Mouse (Mus musculus): ENCODE data around the gene Kyat1. TPM values are rescaled to one million over a fixed set of nuclear protein-coding genes. Genes with fewer than 3 reads are reported as not detected.

The Kyat1 gene
- polyA plus RNA-seq (2016; fragmentation: Nextera tagmentation; extraction: Ambion mirVana) = 12.6 and 12.8 TPM in 2 replicates

GRCm38 (mm10) chr2:30205629-30206357 lies at the start of gene Kyat1:
Gene Kyat1 (minus strand): TSS chr2:30205847.
- no peaks in the 10 kb centered on the region for H3K27me3 ChIP-seq
- H3K36me3 ChIP-seq = no peaks in the 10 kb centered on the region
- H3K9ac ChIP-seq (replicated peaks) = peak within 1 kb of the TSS; percentile 69
- peak; percentile 96 for ATAC-seq (ENCODE audit: low FRiP score, low read depth)
- peak within 1 kb of the TSS; percentile 76 for H3K27ac ChIP-seq (replicated peaks)
- no peaks in the 10 kb centered on the region for H3K9me3 ChIP-seq
- under 1% methylated on average over 44 of the region's 44 CpGs for WGBS
- peaks cover 15% of the 10 kb centered on the region for H3K4me1 ChIP-seq
- H3K4me3 ChIP-seq = peak within 1 kb of the TSS; percentile 70
- peak within 1 kb of the TSS; percentile 88 for H3K4me2 ChIP-seq (replicated peaks)

DNA sequence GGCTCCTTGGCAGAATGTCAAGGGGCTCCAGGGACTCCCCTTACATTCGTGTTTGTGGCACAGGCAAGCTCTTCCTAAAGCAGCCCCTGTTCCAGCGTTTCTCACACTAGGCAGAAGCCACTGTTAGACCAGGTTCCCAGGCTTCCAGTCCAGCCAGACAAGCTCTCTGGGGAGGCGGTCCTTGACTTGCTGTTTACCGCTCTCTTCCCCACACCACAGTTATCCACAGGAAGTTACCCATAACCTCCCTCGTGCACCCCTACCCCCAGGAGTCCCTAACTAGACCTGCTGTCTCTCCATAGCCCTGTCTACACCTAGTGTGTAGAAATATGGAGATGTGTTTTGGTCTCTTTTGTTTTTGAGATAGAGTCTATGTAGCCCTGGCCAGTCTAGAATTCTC lies 48.2 kb upstream of the Kyat1 start:
- peaks cover 84% of the 10 kb centered on the region for H3K36me3 ChIP-seq
- H3K27ac ChIP-seq (replicated peaks) = no peak overlapping the region
- H3K4me2 ChIP-seq (replicated peaks) = no peak overlapping the region
- no peaks in the 10 kb centered on the region for H3K4me1 ChIP-seq
- no peaks in the 10 kb centered on the region for H3K27me3 ChIP-seq
- WGBS = 87% methylated on average over 5 of the region's 5 CpGs
- no peaks in the 10 kb centered on the region for H3K9me3 ChIP-seq
- ATAC-seq (ENCODE audit: low FRiP score, low read depth) = no peak
- H3K4me3 ChIP-seq = no peak overlapping the region
- H3K9ac ChIP-seq (replicated peaks) = no peak overlapping the region

- H3K9ac ChIP-seq (replicated peaks) = no peak overlapping the region
- no peaks in the 10 kb centered on the region for H3K4me1 ChIP-seq
- H3K9me3 ChIP-seq = no peaks in the 10 kb centered on the region
- no peak for ATAC-seq (ENCODE audit: low FRiP score, low read depth)
- no peak overlapping the region for H3K4me3 ChIP-seq
- H3K4me2 ChIP-seq (replicated peaks) = no peak overlapping the region
- no peaks in the 10 kb centered on the region for H3K27me3 ChIP-seq
- peaks cover 84% of the 10 kb centered on the region for H3K36me3 ChIP-seq
- no peak overlapping the region for H3K27ac ChIP-seq (replicated peaks)
- WGBS = 82% methylated on average over 3 of the region's 3 CpGs
Observed at GRCm38 (mm10) chr2:30252521-30252920, 46.9 kb upstream of the Kyat1 start.

GRCm38 (mm10) chr2:30251417-30252104 lies 45.9 kb upstream of the Kyat1 start:
- Histone ChIP-seq H3K9me3 (no peaks in the 10 kb centered on the region), H3K4me3 (no peak overlapping the region), H3K9ac (replicated peaks) (no peak overlapping the region), H3K36me3 (peaks cover 84% of the 10 kb centered on the region), H3K4me1 (no peaks in the 10 kb centered on the region), H3K27me3 (no peaks in the 10 kb centered on the region), H3K4me2 (replicated peaks) (no peak overlapping the region), H3K27ac (replicated peaks) (no peak overlapping the region)
- ATAC-seq (ENCODE audit: low FRiP score, low read depth) = no peak
- 82% methylated on average over 5 of the region's 5 CpGs for WGBS

DNA sequence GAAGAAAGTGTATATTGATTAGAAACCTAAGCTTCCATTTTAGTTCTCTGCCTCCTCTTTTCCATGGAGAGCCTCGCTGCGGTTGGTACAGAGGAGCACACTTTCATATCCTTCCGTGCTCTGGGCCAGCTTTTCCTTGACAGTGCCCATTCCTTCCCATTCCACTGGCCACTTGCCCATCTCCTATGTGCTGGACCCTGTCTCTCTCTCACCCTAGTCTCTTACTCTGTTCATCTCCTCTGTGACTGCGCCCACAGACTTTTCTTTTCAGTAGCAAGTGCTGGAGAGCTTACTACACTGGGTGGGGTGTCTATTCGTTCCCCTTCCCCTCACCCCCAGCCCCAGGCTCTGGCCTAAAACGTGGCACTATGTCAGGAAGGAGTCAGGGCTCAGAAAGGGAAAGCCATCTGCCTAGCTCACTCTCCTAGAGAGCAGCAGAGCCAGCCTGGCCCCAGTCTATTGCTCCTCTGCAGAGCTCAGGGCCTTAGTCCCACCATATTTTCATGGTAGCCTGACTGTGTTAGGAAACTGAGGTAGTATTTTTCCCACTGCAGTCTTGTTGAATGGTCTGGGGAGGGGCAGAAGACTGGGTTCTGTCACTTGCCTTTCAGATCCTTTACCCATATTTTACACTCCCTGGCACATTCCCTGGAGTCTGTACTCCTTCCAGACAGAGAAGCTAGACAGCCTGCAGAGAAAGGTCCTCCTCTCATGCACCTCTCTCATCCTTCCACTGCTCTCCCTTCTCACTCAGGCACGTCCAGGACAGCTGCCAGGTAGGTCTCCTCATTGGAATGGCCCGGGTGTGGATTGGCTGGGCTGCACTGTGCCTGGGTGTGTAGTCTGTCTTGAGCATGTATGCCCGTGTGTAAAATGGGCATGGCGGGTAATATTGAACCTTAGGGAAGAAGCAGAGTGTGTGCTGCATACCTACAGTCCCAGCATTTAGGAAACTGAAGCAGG lies 44.8 kb upstream of the Kyat1 start:
- H3K27ac ChIP-seq (replicated peaks) = no peak overlapping the region
- no peaks in the 10 kb centered on the region for H3K4me1 ChIP-seq
- no peaks in the 10 kb centered on the region for H3K27me3 ChIP-seq
- WGBS = 87% methylated on average over 10 of the region's 10 CpGs
- H3K4me2 ChIP-seq (replicated peaks) = no peak overlapping the region
- no peak overlapping the region for H3K9ac ChIP-seq (replicated peaks)
- peaks cover 78% of the 10 kb centered on the region for H3K36me3 ChIP-seq
- H3K4me3 ChIP-seq = no peak overlapping the region
- no peaks in the 10 kb centered on the region for H3K9me3 ChIP-seq
- ATAC-seq (ENCODE audit: low FRiP score, low read depth) = no peak

GRCm38 (mm10) chr2:30249182-30249581 lies 43.5 kb upstream of the Kyat1 start:
- Histone ChIP-seq H3K36me3 (peaks cover 74% of the 10 kb centered on the region), H3K4me2 (replicated peaks) (no peak overlapping the region), H3K4me3 (no peak overlapping the region), H3K9ac (replicated peaks) (no peak overlapping the region), H3K9me3 (no peaks in the 10 kb centered on the region), H3K27ac (replicated peaks) (no peak overlapping the region), H3K27me3 (no peaks in the 10 kb centered on the region), H3K4me1 (no peaks in the 10 kb centered on the region)
- no peak for ATAC-seq (ENCODE audit: low FRiP score, low read depth)
- WGBS = 96% methylated on average over 3 of the region's 3 CpGs

- no peak overlapping the region for H3K4me2 ChIP-seq (replicated peaks)
- no peak overlapping the region for H3K4me3 ChIP-seq
- H3K9me3 ChIP-seq = no peaks in the 10 kb centered on the region
- no peak overlapping the region for H3K9ac ChIP-seq (replicated peaks)
- no peak overlapping the region for H3K27ac ChIP-seq (replicated peaks)
- 85% methylated on average over 4 of the region's 4 CpGs for WGBS
- H3K36me3 ChIP-seq = peaks cover 84% of the 10 kb centered on the region
- no peaks in the 10 kb centered on the region for H3K27me3 ChIP-seq
- ATAC-seq (ENCODE audit: low FRiP score, low read depth) = no peak
- H3K4me1 ChIP-seq = no peaks in the 10 kb centered on the region
Observed at GRCm38 (mm10) chr2:30247681-30248080, 42.0 kb upstream of the Kyat1 start.

GRCm38 (mm10) chr2:30247036-30247435 lies 41.4 kb upstream of the Kyat1 start:
- peaks cover 88% of the 10 kb centered on the region for H3K36me3 ChIP-seq
- no peak overlapping the region for H3K4me2 ChIP-seq (replicated peaks)
- no peak overlapping the region for H3K27ac ChIP-seq (replicated peaks)
- no peak for ATAC-seq (ENCODE audit: low FRiP score, low read depth)
- no peaks in the 10 kb centered on the region for H3K4me1 ChIP-seq
- no peaks in the 10 kb centered on the region for H3K27me3 ChIP-seq
- H3K4me3 ChIP-seq = no peak overlapping the region
- H3K9ac ChIP-seq (replicated peaks) = no peak overlapping the region
- no peaks in the 10 kb centered on the region for H3K9me3 ChIP-seq
- WGBS = 95% methylated on average over 5 of the region's 5 CpGs

DNA sequence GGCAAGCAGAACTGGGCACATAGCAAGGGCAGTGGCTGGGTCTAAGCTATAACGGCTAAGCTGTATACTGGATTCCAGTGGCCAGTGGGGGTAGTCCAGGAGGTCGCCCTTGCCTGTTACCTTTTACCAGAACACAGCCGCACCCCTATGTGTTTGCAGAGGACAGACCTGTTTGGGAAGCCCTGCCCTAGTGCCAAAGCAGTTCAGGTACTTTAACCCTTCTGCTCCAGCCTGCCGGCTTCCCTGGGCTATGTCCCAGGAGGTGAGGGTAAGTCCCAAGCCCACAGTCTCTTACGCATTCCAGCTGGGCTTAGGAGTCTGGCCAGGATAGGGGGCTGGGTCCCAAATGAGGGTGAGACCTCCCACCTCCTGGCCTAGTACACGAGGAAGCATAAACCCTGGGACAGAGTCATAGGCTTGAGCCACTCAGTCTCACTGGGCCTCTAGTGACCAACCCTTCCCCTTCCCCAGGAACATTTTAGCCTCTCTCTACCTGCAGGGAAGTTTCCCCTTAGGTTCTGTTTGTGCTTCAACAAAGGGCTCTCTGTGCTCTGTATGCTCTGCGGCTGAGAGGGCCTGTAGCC lies 39.0 kb upstream of the Kyat1 start:
- Histone ChIP-seq H3K9me3 (no peaks in the 10 kb centered on the region), H3K36me3 (peaks cover 89% of the 10 kb centered on the region), H3K27me3 (no peaks in the 10 kb centered on the region), H3K4me2 (replicated peaks) (no peak overlapping the region), H3K9ac (replicated peaks) (no peak overlapping the region), H3K27ac (replicated peaks) (no peak overlapping the region), H3K4me1 (peaks cover 2% of the 10 kb centered on the region; the same call in 1 of the 2 replicates), H3K4me3 (no peak overlapping the region)
- WGBS = 80% methylated on average over 7 of the region's 7 CpGs
- ATAC-seq (ENCODE audit: low FRiP score, low read depth) = no peak

GRCm38 (mm10) chr2:30243391-30243790 lies 37.7 kb upstream of the Kyat1 start:
- 94% methylated on average over 4 of the region's 4 CpGs for WGBS
- H3K4me2 ChIP-seq (replicated peaks) = no peak overlapping the region
- no peak overlapping the region for H3K27ac ChIP-seq (replicated peaks)
- H3K9me3 ChIP-seq = no peaks in the 10 kb centered on the region
- no peak overlapping the region for H3K9ac ChIP-seq (replicated peaks)
- peaks cover 76% of the 10 kb centered on the region for H3K36me3 ChIP-seq
- H3K27me3 ChIP-seq = no peaks in the 10 kb centered on the region
- ATAC-seq (ENCODE audit: low FRiP score, low read depth) = no peak
- H3K4me3 ChIP-seq = no peak overlapping the region
- H3K4me1 ChIP-seq = peaks cover 15% of the 10 kb centered on the region

DNA sequence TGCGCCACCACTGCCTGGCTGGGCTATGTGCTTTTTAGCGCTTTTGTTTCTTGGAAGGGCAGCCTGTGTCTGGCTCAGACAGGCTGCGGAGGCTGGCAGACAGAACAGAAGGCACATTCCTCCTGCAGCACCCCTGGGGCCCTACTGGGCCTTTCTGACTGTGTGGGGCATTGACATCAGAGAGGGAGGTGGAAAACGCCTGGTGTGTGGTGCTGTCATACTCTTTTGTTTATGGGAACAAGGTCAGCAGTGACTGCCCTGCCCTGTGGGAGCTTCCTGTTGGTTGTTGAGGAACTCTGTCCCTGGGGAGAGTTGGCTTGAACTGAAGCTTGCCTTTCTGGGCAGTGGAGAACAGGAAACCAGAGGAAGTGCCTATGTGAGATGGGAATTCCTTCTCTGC lies 36.9 kb upstream of the Kyat1 start:
- Histone ChIP-seq H3K36me3 (peaks cover 67% of the 10 kb centered on the region), H3K4me1 (peaks cover 18% of the 10 kb centered on the region), H3K27ac (replicated peaks) (peak overlapping the region; percentile 5; the same call in 1 of the 2 replicates), H3K27me3 (no peaks in the 10 kb centered on the region), H3K9me3 (no peaks in the 10 kb centered on the region), H3K9ac (replicated peaks) (no peak overlapping the region), H3K4me3 (no peak overlapping the region), H3K4me2 (replicated peaks) (no peak overlapping the region)
- ATAC-seq (ENCODE audit: low FRiP score, low read depth) = no peak
- 63% methylated on average over 4 of the region's 4 CpGs for WGBS
